Mouse (Mus musculus): Measurements from ENCODE around the gene Senp1. TPM values are rescaled to one million over a fixed set of nuclear protein-coding genes. Genes with fewer than 3 reads are reported as not detected.

Gene Senp1
- polyA plus RNA-seq, 1 experiment = 10.3 TPM

- no peak overlapping the region for H3K27ac ChIP-seq (ENCODE audit: insufficient read depth, low read length)
- TF ChIP-seq CTCF (IDR thresholded peaks at IDR 0.05; ENCODE audit: extremely low read depth, insufficient read depth, low read length) (no peak), POLR2A (IDR thresholded peaks at IDR 0.05; ENCODE audit: extremely low read depth, insufficient read depth, low read length) (no peak)
- no peak overlapping the region for H3K4me3 ChIP-seq (ENCODE audit: insufficient read depth, low read length)
- no peaks in the 10 kb centered on the region; the same call in 1 of the 2 replicates for H3K4me1 ChIP-seq (ENCODE audit: control insufficient read depth, insufficient read depth, low read length)
Observed at GRCm38 (mm10) chr15:97989544-97989943, 104.0 kb downstream of the Senp1 start.

Other genes with a start within 250 kb of the Senp1 start
- 64.7 and 73.9 TPM in 2 replicates for gene Hdac7, start 249.2 kb downstream of the Senp1 start, polyA plus RNA-seq (2012; rRNA removed)
- gene Vdr, start 183.1 kb downstream of the Senp1 start, polyA plus RNA-seq (2012; rRNA removed) = 0.17 and 0.25 TPM in 2 replicates
- 58.3 and 63.6 TPM in 2 replicates for gene Tmem106c, start 129.5 kb downstream of the Senp1 start, polyA plus RNA-seq (2012; rRNA removed)
- 0.87 and 1.1 TPM in 2 replicates for gene Col2a1, start 89.0 kb downstream of the Senp1 start, polyA plus RNA-seq (2012; rRNA removed)
- gene Pfkm, start 1.2 kb downstream of the Senp1 start, polyA plus RNA-seq (2012; rRNA removed) = 391 and 405 TPM in 2 replicates
- 66.5 and 69.5 TPM in 2 replicates for gene Asb8, start 71.9 kb upstream of the Senp1 start, polyA plus RNA-seq (2012; rRNA removed)
- 22.6 and 23.0 TPM in 2 replicates for gene Ccdc184, start 73.4 kb upstream of the Senp1 start, polyA plus RNA-seq (2012; rRNA removed)
- gene Olfr288, start 101.8 kb upstream of the Senp1 start, polyA plus RNA-seq (2012; rRNA removed) = 0.42 and 0.46 TPM in 2 replicates
- gene Gm44579, start 127.2 kb upstream of the Senp1 start, polyA plus RNA-seq (2012; rRNA removed) = 0.25 TPM in 1 of 2 replicates, not detected in the other
- gene Olfr287, start 127.3 kb upstream of the Senp1 start, polyA plus RNA-seq (2012; rRNA removed) = 16.8 and 18.2 TPM in 2 replicates
- not detected in 2 replicates for gene Olfr286, start 140.7 kb upstream of the Senp1 start, polyA plus RNA-seq (2012; rRNA removed)
- gene H1fnt, start 163.5 kb upstream of the Senp1 start, polyA plus RNA-seq (2012; rRNA removed) = not detected in 2 replicates
- gene Zfp641, start 202.4 kb upstream of the Senp1 start, polyA plus RNA-seq (2012; rRNA removed) = 10.3 and 12.2 TPM in 2 replicates
- gene Olfr285, start 223.6 kb upstream of the Senp1 start, polyA plus RNA-seq (2012; rRNA removed) = not detected in 2 replicates
- gene Olfr284, start 247.2 kb upstream of the Senp1 start, polyA plus RNA-seq (2012; rRNA removed) = not detected in 2 replicates

All from cortical plate, adult 2 months (tissue).